Mouse (Mus musculus) induced T-regulatory cell, adult 2 months (primary cell): ENCODE measurements at regions not wholly inside any gene's neighbourhood (a gene's known extent, or its start where the extent isn't known, plus 50 kb on each side); places are given as distances from the start of the nearest gene placed in this dataset.
A peak's percentile ranks its signal among the peaks of the same experiment; 100 is the strongest.

Experiments used
- DNase-seq: peaks from one replicate; pipeline ENCODE4 v3.0.0-alpha.2; 2012; ENCODE audit warnings: low read depth

DNA sequence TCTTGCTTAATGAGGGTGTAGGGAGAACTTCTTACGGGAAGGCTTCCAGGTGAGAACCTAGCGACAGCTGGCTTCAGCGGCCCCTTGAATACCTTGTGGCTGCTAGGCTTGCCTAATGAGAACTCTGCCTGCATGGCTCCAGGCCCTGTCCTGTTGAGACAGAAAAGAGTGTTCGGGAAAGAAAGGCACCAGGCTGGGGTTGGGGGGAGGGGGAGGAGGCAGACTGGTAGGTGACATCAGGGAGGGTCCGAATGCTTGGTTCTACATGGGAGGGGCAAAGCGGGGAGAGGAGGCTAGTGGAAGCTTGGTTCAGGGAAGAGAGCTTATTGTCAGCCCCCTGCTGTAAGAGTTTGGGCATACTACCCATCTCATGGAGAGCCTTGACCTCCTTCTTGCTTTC, 1164.9 kb upstream of the A1bg start:
- DNase-seq, result no peak

DNA sequence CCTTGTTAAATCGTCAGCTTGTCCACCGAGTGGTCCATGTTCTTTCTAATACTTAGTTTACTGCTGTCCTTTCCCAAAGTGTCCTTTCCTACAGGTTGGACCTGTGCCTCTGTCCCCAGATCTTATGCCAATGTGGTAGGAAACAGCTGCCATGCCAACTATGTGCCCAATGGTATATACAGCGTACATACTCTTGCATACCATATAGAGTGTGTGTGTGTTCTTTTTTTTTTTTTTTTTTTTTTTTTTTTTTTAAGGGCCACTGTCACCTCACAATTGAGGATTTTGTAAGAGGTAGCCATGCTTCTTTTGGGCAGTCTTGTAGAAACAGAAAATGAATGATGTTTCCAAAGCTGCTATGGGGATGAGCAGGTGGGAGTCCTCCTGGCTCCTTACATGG, 1163.2 kb upstream of the A1bg start:
- no peak for DNase-seq

DNA sequence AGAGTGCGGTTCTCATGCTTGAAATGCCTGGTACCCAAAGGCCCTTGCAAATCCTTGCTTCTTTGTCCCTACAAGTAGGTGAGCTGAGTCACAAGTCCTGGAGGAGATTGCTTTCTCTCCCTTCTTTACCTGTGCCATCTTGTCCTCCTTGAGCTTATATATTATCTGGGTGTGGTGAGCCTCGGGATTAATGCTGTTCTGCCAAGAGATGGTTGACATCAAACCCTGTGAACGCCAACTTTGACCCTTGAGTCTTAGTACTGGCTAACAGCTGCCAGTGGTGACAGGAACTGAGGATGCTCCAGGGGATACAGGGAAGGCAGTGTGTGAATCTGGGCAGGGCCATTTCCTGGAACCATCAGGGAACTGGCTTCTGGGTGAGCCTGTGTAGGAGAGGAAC, 1160.5 kb upstream of the A1bg start:
- DNase-seq, result no peak

DNA sequence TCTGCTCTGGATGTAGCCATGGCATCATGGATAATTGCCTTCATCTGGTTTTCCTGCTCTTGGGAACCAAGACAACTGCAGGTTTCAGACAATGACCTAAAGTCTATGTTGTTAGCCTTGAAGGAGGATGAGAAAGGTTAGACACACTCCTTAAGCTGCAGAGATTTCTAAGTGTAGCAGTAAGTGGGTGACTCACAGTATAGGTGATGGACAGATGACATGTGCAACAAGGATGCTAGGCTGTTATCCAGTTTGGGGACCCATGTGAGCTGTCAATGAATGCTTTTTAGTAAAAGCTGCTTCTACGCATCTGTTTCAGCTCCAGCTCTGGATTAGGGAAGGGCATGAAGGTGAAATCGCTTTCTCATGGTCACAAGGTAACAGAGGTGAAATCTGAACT, 1159.7 kb upstream of the A1bg start:
- DNase-seq, result no peak

DNA sequence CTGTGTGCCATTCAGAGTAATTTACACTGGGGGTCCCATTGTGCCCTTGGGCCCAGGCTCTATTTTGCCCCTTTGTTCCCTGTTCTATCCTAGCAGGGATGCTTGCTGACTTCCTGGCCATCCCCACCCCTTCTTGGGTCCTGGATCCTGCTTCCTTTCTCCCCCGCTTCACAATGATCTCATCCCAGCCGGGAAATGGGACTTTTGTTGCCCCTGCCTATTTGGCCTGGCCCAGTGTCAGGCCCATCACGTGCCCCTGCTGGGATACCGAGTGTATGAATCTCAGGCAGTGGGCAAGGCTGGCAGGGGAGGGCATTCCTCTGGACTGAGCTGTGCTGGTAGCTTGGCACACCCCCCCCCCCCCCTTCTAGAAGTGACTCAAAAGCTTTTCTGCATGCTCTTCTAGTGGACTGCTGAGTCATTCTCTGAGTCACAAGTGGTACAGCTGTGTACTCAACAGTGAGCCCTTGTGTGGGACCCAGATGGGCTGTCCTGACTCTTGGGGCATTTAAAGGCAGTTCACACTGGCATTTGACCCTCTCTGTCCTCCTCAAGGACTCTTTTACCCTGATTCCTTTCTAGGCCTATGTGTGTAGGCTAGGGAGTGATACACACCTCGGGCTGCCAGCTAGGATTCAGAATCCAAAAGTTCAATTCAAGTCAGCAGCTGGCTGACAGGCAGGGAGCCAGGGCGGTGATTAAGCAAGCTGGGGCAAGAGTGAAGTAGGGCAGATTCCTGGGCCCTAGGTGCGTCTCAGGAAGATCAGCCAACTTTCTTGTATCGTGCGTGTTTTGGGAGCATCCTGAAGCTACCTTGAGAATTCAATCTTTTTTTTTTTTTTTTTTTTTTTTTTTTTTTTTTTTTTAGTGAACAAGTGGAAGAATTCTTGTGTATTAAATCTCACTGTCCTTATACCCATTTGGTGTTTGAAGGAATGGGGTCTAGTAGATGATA, 1156.6 kb upstream of the A1bg start:
- DNase-seq, result peak; percentile 45

DNA sequence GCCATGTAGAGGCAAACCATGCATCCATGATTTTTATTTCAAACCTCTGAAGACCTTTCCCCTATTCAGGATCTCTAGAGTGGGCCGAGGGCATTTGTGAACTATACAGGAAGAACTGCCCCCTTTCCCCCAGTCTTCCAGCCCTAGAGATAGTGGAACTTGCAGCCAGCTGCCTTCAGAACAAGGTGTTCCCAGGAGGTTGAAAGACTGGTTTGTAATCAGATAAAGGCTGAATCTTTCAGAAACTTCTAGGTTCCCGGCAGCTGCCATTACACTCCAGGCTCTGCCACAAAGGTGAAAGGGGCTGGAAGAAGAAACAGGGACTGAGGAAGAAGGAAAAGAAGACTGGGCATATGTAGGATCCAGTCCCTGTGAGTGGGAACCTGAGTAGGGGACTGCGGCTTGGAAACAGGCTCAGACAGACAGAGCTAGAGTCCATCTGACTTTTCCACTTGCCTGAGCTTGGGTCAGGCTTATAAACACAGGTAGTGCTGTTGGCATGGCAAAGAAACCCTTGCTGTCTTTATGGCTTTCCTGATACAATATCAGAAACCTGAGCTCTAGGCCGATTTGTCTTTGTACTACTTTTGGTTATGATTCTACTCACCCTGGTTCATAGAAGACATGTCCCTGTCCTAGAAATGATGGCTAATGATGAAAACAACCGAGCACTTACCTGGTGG, 1153.9 kb upstream of the A1bg start:
- no peak for DNase-seq

DNA sequence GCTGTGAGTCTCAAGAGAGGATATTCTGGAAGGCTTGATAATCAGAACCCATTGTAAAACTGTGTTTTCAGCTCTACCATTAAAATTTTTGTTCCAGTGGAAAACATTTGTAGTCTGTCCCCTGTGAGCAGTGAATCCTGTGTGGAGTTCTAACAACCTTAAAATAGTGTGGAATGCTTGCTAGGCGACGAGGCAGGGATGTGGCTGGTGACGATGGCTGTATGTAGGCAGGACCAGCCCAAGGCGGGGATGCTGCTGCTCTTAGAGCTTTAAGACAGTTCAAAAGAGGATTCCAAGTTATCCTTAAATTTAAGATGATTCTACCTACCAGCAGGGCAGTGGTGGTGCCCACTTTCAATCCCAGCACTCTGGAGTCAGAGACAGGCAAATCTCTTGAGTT, 1151.9 kb upstream of the A1bg start:
- no peak for DNase-seq

DNA sequence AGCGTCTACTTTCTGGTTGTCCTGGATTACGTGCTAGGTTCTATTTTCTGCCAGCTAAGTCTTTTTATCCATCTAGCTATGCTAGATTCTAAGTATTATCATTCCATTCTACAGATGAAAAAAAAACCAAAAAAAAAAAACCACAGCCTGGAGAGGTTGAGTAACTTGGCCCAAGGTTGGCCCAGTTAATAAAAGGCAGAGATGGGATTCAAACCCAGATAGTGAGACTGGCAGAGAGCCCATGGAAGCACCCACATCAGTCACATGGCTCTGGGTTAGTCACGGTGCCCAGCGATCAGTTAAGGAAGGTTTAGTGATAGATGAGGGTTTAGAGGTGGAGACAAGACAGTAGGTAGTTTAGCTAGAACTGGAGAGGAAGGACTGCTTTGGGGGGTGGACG, 1150.8 kb upstream of the A1bg start:
- no peak for DNase-seq

DNA sequence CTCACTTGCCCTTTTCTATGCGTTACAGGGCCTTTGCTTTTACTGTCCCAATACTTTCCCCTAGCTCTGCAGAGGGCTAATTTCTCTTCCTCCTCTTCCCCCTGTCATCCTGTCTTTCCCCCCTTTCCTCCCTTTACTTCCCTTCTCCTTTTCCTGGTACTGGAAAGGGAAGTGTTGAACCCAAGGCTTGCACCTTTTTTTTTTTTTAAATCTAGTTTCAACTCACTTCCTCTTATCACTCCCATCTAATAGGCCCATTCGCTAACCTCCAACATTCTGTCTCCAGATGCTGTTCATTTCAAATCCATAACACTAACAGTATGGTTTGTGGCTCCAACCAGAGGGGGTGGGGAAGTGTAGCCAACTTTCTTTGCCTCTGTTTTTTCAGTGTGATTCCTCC, 1148.5 kb upstream of the A1bg start:
- no peak for DNase-seq

DNA sequence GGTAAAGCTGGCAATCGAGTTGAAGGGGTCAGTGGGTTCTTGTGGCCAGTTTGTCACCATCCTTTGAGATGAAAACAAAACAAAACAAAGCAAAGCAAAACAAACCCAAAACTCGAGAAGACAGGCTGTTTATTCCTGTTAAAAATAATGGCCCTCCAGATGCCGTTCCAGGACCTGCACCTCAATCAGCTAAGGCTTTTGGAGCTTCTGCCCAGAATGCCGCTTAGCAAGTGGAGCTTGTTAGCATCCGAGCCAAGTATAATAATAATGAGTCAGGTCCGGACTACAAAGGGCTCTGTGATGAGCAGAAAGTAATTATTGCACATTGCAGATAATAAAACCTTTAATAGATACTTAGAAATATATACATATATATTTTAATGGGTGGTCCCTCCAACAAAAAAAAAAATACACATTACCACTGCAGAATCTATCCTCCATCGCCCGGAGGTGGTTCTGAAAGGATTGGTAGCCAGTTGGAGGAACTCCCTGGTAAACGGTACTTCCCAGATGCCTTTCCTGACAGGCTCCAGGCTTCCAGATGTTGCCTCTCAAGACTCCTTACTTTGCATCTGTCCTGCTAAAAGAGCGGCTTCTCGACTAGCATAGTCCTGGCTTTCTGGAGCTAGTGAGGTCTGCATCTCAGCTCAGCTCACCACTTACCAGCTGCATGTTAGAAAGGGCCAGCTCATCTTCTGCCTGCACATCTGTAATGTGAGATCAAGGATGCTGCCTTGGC, 1145.8 kb upstream of the A1bg start:
- DNase-seq, result no peak

DNA sequence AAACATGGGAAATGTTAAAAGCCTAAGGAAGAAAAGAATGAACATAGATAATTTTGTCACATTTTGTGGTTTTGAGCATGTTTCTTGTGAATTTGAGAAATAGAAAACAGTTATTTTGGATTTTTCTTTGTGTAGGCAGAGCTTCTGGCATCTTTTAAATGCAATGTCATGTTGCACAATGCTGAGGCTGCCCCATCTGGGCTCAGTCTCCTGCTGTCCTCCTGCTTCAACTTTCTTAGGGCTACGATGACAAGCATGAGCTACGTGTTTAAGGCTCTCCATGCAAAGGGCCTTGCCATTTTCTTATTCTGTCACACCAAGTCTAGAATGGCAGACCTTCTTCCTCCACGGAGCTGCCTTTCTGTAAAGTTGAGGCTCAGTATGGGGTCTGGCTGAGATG, 1141.6 kb upstream of the A1bg start:
- no peak for DNase-seq

DNA sequence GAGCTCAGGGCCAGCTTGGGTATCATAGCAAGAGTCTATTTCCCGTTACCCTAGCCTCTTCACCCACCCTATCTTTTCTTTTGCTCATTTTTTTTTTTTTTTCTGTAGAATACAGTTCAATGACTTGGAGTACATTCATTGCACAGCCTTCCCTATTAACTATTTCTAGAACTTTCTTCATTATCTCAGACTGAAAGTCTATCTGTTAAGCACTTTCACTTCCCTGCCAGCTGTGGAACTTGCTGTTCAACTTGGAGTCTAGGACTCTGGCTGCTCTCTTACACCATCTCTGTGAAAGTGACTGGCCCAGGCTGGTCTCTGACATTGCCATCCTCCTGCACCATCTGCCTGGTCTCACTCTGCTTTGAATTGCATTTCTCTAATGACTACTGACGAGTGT, 1134.6 kb upstream of the A1bg start:
- DNase-seq, result no peak

DNA sequence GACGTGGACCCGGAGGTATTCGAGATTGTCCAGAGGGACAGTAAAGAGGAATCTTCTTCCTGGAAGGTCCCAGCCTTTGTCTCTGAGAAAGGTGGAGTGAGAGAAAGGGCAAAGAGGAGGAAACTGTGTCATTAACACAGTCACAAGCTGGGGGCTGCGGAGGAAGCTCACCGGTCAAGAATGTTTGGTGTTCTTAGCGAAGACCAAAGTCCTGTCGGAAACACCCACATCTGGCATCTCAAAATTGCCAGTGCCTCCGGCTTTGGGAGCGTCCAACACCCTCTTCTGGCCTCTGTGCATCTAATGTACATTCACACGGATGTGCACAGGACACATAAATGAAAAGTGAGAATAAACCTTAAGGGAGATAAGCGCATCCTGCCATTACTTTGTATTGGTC, 1134.1 kb upstream of the A1bg start:
- DNase-seq, result no peak

DNA sequence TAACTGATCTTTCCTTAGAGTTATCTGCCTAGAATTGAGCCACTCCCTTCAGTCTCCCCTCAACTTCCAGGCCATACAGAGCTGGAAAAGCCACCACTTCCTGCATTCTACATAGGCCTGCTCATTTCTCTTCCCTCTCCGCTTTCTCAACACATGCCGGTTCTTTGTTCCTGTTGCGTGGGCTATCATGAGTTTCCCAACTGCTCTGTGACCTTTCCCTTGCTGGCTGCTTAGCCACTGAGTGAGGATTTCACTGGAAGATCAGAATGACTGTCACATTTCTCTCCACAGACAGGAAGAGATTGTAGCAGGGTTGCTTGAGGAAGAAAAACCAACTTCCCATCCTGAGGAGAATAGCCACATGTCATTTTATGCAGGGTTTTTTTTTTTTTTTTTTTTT, 1133.6 kb upstream of the A1bg start:
- DNase-seq, result no peak

DNA sequence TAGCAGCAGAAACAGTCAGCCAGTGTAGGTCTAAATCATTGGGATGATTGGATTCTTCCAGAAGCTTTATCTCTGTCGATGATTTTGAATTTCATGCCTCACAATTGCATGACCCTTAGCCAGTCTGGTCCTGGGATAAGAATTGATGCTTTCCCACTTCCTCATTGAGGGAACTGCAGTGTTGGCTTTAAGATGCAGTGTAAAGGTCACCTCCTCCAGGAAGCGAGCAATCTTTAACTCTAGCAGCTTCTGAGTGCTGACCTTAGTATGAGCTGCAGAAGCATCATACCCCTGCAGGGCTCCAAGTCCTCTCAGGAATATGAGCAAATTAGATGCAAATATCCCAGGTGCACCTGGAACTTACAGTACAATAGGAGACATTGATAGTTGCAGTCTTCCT, 1132.2 kb upstream of the A1bg start:
- DNase-seq, result no peak

DNA sequence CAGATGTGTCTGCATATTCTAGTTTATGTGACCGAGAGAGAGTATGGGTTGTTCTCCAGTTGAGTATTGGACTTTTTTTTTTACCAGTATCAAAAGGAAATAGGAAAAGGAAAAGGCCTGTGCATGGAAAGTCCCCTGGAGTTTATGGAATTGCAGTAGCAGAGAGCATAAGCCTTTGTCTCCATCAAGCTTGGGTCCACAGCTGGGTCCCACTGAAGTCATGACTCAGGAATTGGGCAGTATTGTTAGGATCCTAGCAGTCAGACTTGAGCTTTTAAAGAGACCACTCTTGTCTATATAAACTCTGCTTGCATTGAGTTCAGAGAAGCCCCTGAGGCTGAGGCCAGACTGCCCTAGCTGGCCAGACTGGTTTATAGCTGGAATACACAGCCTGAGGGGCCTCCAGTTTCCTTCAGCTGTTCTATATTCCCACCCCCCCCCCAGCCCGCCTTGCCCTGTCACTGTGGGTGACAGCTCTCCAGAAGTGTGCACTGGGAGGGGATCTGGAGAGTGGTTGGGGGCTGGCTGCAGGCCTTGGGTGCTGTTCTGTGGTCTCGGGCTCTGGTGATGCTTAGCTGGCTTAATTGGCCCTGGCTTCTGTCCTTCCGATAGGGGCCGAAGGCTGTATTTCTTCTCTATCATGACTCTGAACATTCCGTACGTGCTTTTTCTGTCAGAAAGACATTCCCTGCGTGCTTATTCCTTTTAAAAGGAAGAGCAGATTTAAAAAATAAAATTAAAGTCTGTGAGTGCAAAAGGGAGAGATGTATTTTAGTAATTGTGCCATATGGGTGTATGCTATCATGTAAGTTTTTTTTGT, 1130.8 kb upstream of the A1bg start:
- DNase-seq, result no peak

DNA sequence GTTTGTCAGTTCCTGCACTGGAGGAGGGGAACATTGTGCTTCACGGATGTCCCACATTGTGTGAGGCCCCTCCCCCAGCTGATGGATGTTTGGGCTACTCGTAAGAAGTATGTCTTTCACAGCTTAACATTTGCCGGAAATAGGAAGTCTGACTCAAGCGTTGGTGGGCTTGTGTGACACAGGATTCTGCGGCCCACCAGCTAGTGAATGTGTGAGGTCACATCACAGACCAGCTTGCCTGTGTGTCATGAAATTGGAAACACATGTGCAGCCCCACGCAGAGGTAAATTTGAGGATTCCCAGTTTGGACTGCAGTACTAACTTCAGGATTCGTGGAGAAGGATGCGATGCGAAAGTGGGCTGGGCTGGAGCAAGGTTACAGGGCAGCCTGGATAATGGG, 1126.6 kb upstream of the A1bg start:
- DNase-seq, result no peak

DNA sequence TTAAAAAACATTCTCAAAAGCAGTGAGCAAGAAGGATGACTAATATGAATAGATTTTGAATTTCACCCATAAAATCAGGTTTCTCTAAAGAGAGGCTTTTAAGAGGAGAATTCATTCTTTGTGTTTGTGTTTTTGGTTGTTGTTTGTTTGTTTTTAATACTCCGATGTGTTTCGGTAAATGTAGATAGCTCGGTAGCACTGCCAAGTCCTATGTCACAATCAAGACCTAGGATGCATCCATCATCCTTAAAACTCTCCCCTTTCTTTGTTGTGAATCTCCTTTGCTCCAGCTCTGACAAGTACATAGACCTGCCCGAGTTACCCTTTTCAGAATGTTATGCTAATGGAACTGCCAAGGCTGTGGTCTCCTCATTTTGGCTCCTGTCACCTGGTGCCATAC, 1126.2 kb upstream of the A1bg start:
- DNase-seq, result no peak

DNA sequence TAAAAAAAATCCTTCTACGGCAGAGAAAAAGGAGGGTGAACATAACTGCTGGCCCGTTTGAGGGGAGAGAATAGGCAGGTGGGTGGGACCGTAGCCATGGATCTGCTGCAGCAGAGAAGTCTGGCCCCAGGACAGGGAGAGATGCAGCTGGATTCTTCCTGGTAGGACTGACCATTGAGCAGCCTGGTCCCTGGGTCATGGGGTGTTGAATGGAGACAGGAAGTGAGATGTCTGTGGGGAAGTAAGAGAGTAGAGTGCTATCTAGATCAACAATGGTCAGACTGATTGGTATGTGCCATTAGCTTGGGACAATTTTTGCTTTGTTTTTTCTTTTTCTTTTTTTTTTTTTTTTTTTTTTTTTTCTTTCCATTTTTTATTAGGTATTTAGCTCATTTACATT, 1123.5 kb upstream of the A1bg start:
- DNase-seq, result no peak

DNA sequence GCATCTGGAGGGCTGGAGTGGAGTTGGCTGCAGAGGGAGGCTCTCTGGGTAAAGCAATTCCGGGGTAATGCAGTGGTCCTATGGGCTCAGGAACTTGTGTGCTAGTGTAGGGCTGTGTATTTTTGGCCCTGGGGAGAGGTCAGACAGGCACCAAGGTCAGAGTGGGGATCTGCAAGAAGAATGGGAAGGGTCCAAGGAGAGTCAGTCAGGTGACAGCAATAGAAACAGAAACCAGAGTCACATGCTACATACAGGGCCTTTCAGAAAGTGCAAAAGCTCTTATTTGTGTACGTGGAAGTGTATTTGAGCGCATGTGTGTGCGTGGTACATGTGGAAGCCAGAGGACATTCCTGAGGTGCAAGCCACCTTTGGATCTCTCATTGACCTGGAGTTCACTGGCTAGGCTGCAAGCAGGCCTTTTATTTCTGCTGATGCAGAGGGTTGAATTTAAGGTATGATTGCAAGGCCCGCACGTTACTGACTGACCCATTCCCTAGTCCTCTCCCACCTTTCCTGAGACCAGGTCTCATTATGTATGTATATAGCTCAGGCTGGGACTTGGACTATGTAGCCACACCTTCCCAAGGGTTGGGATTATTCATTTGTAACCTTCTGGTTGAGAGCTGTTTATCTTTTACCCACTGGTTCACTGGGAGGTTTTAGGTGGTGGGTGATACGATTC, 1122.0 kb upstream of the A1bg start:
- DNase-seq, result no peak

DNA sequence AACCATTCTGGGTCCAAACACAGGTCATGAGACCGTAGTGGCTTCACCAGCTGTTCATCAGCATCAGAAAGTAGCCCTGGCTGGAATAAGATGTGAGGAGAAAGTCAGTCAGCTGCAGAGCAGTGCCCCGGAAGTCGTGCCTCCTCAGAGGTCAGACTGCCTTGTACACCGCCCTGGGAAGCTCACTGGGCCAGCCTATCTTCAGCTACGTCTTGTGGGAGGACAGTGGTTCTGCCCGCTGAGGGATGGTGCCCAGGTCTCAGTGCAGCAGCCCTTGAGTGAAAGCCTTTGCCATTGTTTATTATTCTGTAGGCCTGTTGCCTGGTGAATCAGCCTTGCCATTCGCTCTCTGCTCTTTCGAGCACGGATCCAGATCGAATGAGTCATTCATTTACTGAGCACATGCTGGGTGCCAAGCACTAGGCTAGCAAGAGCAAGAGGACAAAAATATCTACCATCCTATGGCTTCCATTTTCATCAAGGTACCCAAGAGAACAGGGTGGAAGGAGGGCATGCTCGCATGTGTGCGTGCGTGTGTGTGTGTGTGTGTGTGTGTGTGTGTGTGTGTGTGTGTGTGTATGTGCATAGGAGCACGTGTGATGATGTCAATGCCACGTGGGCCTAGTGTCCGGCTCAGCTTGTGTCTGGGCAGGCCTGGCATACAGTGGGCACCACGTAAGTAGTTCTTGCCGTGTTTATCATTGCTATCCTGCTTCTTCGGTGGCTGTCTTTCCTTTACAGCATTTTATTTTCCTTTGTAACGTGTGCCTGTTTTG, 1121.0 kb upstream of the A1bg start:
- DNase-seq, result peak; percentile 67
